Mouse (Mus musculus) stomach, embryonic 16.5 days (tissue): ENCODE results near the gene Ncln. TPM values are rescaled to one million over a fixed set of nuclear protein-coding genes. Genes with fewer than 3 reads are reported as not detected.
A peak's percentile ranks its signal among the peaks of the same experiment; 100 is the strongest.

Experiments used
- ATAC-seq: fragments of 200-750 bp; cut with Nextera tagmentation; 2 replicates; pipeline ENCODE4 v1.8.0; 2017; ENCODE audit warnings: moderate number of reproducible peaks, moderate TSS enrichment; ENCODE audit not compliant: insufficient read depth, low FRiP score
- H3K27ac ChIP-seq: fragments of 300-500 bp; sonication (generic); 2 replicates; pipeline ENCODE4 v1.5.1; 2014; ENCODE audit warnings: low read length
- H3K27me3 ChIP-seq: fragments of 300-500 bp; sonication (generic); 2 replicates; pipeline ENCODE4 v1.6.1; 2014; ENCODE audit warnings: low read length, control low read depth, mixed read lengths; ENCODE audit not compliant: control insufficient read depth, insufficient read depth
- H3K36me3 ChIP-seq: fragments of 300-500 bp; sonication (generic); 2 replicates; pipeline ENCODE4 v1.6.1; 2014; ENCODE audit warnings: low read length; ENCODE audit not compliant: control insufficient read depth, insufficient read depth
- H3K4me1 ChIP-seq: fragments of 300-500 bp; sonication (generic); 2 replicates; pipeline ENCODE4 v1.6.1; 2014; ENCODE audit warnings: low read length, control low read depth, mixed read lengths; ENCODE audit not compliant: control insufficient read depth, insufficient read depth
- H3K4me2 ChIP-seq: fragments of 300-500 bp; sonication (generic); 2 replicates; pipeline ENCODE4 v1.6.1; 2014; ENCODE audit warnings: low read depth, low read length, mixed read lengths
- H3K4me3 ChIP-seq: fragments of 300-500 bp; sonication (generic); replicated peaks from 2 replicates; pipeline ENCODE4 v1.5.1; 2014; ENCODE audit warnings: mild to moderate bottlenecking, low read length
- H3K9ac ChIP-seq: fragments of 300-500 bp; sonication (generic); 2 replicates; pipeline ENCODE4 v1.6.1; 2014; ENCODE audit warnings: low read length
- H3K9me3 ChIP-seq: fragments of 300-500 bp; sonication (generic); replicated peaks from 2 replicates; pipeline ENCODE4 v1.6.1; 2016; ENCODE audit warnings: low read length, control low read depth; ENCODE audit not compliant: control insufficient read depth
- WGBS: fragments of 180-500 bp; shearing (Covaris S2); extraction: QIAGEN DNeasy Blood & Tissue Kit; methylation state at CpG from one replicate; pipeline ENCODE4 v1.1.7; 2014; 5-methylcytosine and 5-hydroxymethylcytosine counted together
- polyA plus RNA-seq: library from polyadenylated mRNA; unstranded; fragments of >200 nt; fragmentation: Nextera tagmentation; extraction: Ambion mirVana; gene quantifications from 2 replicates; pipeline ENCODE4 v1.2.1, GENCODE M21; 2015

Ncln gene
- polyA plus RNA-seq, 1 experiment from 2014 or later, result 88.4 TPM

GRCm38 (mm10) chr10:81537429-81537828, 41.2 kb upstream of the Ncln start:
- H3K4me1 ChIP-seq, result peaks cover 14% of the 10 kb centered on the region
- 86% methylated on average over 2 of the region's 2 CpGs for WGBS

GRCm38 (mm10) chr10:81536734-81537133, 40.5 kb upstream of the Ncln start:
- Histone ChIP-seq H3K4me2 (no peak overlapping the region), H3K9ac (no peak overlapping the region), H3K27me3 (no peaks in the 10 kb centered on the region), H3K36me3 (0 out of 2 replicates have a peak, but pooled peaks cover 3% of the 10 kb centered on the region), H3K27ac (no peak overlapping the region), H3K4me1 (peaks cover 7% of the 10 kb centered on the region), H3K4me3 (no peak overlapping the region), H3K9me3 (no peaks in the 10 kb centered on the region)
- WGBS, result 78% methylated on average over 6 of the region's 6 CpGs
- no peak for ATAC-seq

More at GRCm38 (mm10) chr10:81537429-81537828, 41.2 kb upstream of the Ncln start:
- no peak overlapping the region for H3K4me3 ChIP-seq
- H3K27ac ChIP-seq, result no peak overlapping the region
- no peaks in the 10 kb centered on the region for H3K27me3 ChIP-seq
- no peak overlapping the region for H3K4me2 ChIP-seq
- no peak overlapping the region for H3K9ac ChIP-seq
- 0 out of 2 replicates have a peak, but pooled peaks cover 3% of the 10 kb centered on the region for H3K36me3 ChIP-seq
- no peaks in the 10 kb centered on the region for H3K9me3 ChIP-seq
- no peak for ATAC-seq

- Histone ChIP-seq H3K9me3 (no peaks in the 10 kb centered on the region), H3K27ac (no peak overlapping the region), H3K9ac (no peak overlapping the region), H3K36me3 (peaks cover 12% of the 10 kb centered on the region; the same call in 1 of the 2 replicates), H3K4me3 (no peak overlapping the region), H3K27me3 (no peaks in the 10 kb centered on the region), H3K4me1 (no peaks in the 10 kb centered on the region), H3K4me2 (no peak overlapping the region)
- WGBS, result 48% methylated on average over 16 of the region's 16 CpGs
- ATAC-seq, result peak; percentile 64
These were observed 38.6 kb upstream of the Ncln start for GRCm38 (mm10) chr10:81534826-81535225.

GRCm38 (mm10) chr10:81526779-81527178, 30.6 kb upstream of the Ncln start:
- Histone ChIP-seq H3K4me3 (no peak overlapping the region), H3K36me3 (peaks cover 13% of the 10 kb centered on the region; the same call in 1 of the 2 replicates), H3K9ac (no peak overlapping the region), H3K27ac (no peak overlapping the region), H3K27me3 (no peaks in the 10 kb centered on the region), H3K9me3 (no peaks in the 10 kb centered on the region), H3K4me2 (no peak overlapping the region), H3K4me1 (peaks cover 4% of the 10 kb centered on the region)
- ATAC-seq, result peak; percentile 12; the same call in 1 of the 2 replicates
- whole genome bisulfite sequencing, result 12% methylated on average over 14 of the region's 14 CpGs

- peak overlapping the region; percentile 82 for H3K27ac ChIP-seq
- 46% methylated on average over 12 of the region's 13 CpGs for WGBS
These were observed 29.0 kb upstream of the Ncln start for GRCm38 (mm10) chr10:81525017-81525694.

GRCm38 (mm10) chr10:81524051-81524605, 27.9 kb upstream of the Ncln start, which contains the start of gene Gna15:
Gna15 (minus strand) TSS chr10:81524225.
- ATAC-seq, result peak; percentile 48
- no peaks in the 10 kb centered on the region for H3K36me3 ChIP-seq
- peak within 1 kb of the TSS; percentile 82 for H3K27ac ChIP-seq
- peak within 1 kb of the TSS; percentile 38 for H3K4me2 ChIP-seq
- peak within 1 kb of the TSS; percentile 35 for H3K4me3 ChIP-seq
- 26% methylated on average over 9 of the region's 9 CpGs for WGBS
- no peaks in the 10 kb centered on the region for H3K9me3 ChIP-seq
- peak within 1 kb of the TSS; percentile 68 for H3K9ac ChIP-seq
- H3K27me3 ChIP-seq, result no peaks in the 10 kb centered on the region
- H3K4me1 ChIP-seq, result peaks cover 4% of the 10 kb centered on the region

More at GRCm38 (mm10) chr10:81525017-81525694, 29.0 kb upstream of the Ncln start:
- Histone ChIP-seq H3K4me3 (no peak overlapping the region), H3K4me1 (peaks cover 4% of the 10 kb centered on the region), H3K36me3 (0 out of 2 replicates have a peak, but pooled peaks cover 7% of the 10 kb centered on the region), H3K4me2 (no peak overlapping the region), H3K9ac (peak overlapping the region; percentile 31; the same call in 1 of the 2 replicates), H3K27me3 (no peaks in the 10 kb centered on the region), H3K9me3 (no peaks in the 10 kb centered on the region)
- ATAC-seq, result peak; percentile 41; the same call in 1 of the 2 replicates

- no peak for ATAC-seq
- H3K36me3 ChIP-seq, result no peaks in the 10 kb centered on the region
- WGBS, result 10% methylated on average over 19 of the region's 19 CpGs
These were observed 27.4 kb upstream of the Ncln start for GRCm38 (mm10) chr10:81523570-81523969.

GRCm38 (mm10) chr10:81523142-81523541, 26.9 kb upstream of the Ncln start:
- no peak for ATAC-seq
- Histone ChIP-seq H3K9me3 (no peaks in the 10 kb centered on the region), H3K9ac (peak overlapping the region; percentile 68; the same call in 1 of the 2 replicates), H3K4me1 (peaks cover 4% of the 10 kb centered on the region), H3K4me2 (peak overlapping the region; percentile 38; the same call in 1 of the 2 replicates), H3K4me3 (peak overlapping the region; percentile 35), H3K36me3 (no peaks in the 10 kb centered on the region), H3K27ac (peak overlapping the region; percentile 82; the same call in 1 of the 2 replicates), H3K27me3 (no peaks in the 10 kb centered on the region)
- WGBS, result 70% methylated on average over 6 of the region's 6 CpGs

More at GRCm38 (mm10) chr10:81523570-81523969, 27.4 kb upstream of the Ncln start:
- H3K27me3 ChIP-seq, result no peaks in the 10 kb centered on the region
- peak overlapping the region; percentile 35 for H3K4me3 ChIP-seq
- H3K27ac ChIP-seq, result peak overlapping the region; percentile 82
- peaks cover 4% of the 10 kb centered on the region for H3K4me1 ChIP-seq
- H3K9me3 ChIP-seq, result no peaks in the 10 kb centered on the region
- peak overlapping the region; percentile 68 for H3K9ac ChIP-seq
- H3K4me2 ChIP-seq, result peak overlapping the region; percentile 38

GRCm38 (mm10) chr10:81519978-81520365, 23.8 kb upstream of the Ncln start:
- ATAC-seq, result no peak
- Histone ChIP-seq H3K4me1 (peaks cover 2% of the 10 kb centered on the region), H3K27me3 (no peaks in the 10 kb centered on the region), H3K36me3 (no peaks in the 10 kb centered on the region), H3K9ac (no peak overlapping the region; the same call in 1 of the 2 replicates), H3K27ac (no peak overlapping the region), H3K9me3 (no peaks in the 10 kb centered on the region), H3K4me3 (no peak overlapping the region), H3K4me2 (no peak overlapping the region)
- 64% methylated on average over 3 of the region's 3 CpGs for WGBS
